Mouse (Mus musculus): ENCODE measurements around the gene Ift172. TPM values are rescaled to one million over a fixed set of nuclear protein-coding genes. Genes with fewer than 3 reads are reported as not detected.
"Not testable (repeated sequence)": the region's sequence is repeated elsewhere in the genome, so short reads cannot be mapped to it uniquely, and the experiment has no call there.

The Ift172 gene
- polyA plus RNA-seq, 3 experiments from 2014 or later: 3.3 to 4.4 (median 4.3) TPM

DNA sequence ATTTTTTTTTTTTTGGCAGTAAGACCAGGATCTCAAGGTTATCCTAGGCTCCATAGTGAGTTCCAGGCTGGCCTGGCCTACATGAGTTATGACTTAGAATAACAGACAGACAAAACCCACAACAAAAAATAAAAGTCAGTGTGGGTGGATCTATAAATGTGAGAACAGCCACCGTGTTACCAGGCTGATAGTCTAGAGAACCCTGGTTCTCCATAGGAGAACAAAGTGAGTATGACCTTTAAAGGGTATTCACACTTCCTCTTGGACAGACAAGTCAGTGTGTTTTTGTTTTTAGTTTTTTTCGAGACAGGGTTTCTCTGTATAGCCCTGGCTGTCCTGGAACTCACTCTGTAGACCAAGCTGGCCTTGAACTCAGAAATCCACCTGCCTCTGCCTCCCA is 34.9 kb downstream of the Ift172 start:
- peak; percentile 67 for ATAC-seq

DNA sequence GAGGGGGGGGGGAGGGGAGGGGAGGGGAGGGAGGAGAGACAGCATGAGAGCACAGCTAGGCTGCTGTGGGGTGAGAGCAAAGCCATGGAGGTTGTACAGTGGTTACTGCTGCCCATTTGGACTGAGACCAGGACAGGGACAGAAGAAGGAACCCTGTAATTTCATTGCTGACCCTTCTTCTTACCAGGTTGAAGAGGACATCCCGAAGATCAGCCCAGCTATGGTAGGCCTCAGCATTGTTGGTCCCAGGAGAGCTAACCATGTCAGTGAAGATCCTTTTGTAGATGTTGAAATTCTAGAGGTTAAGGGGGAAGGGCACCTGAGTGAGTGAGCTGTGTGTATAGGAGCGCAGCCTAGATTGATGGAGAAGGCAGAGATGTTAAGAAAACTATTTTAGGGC is 35.5 kb downstream of the Ift172 start:
- ATAC-seq: no peak

DNA sequence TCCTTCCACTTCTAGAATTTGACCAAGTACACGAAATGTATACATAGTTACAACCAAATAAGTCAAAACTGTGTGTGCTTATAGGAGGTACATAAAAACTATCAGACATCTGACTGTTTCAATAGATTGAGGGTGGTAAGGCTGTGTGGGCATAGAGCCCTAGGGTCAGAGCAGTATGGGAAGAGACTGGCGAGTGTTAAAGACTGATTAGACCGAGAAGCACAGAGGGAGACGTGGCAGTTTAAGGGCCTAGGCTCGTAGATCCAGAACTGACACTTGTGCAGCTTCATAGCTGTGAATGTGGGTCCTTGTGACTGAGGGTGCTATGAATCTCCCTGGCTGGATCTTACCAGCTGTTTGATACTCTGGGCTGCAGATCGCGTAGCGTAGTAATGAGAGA is 36.0 kb downstream of the Ift172 start:
- ATAC-seq: no peak

DNA sequence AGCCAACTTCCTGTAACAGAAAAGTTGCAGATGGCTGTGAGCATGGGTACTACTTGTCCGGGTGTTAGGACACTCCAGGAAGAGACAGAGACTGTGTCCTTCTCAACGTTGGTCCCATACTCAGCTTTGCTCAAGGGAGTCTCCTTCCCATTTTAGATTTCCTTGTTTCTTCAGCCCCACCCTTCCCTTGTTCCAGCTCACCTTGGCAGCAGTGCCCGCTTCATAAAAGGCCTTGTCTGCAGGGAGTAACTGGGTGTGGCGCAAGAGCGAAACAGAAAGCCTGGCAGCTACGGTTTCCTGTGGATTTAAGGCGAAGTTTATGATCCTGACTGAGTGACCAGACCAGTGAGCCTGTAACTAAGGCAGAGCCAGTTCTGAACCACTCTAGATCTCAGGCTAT is 36.5 kb downstream of the Ift172 start:
- ATAC-seq: no peak

DNA sequence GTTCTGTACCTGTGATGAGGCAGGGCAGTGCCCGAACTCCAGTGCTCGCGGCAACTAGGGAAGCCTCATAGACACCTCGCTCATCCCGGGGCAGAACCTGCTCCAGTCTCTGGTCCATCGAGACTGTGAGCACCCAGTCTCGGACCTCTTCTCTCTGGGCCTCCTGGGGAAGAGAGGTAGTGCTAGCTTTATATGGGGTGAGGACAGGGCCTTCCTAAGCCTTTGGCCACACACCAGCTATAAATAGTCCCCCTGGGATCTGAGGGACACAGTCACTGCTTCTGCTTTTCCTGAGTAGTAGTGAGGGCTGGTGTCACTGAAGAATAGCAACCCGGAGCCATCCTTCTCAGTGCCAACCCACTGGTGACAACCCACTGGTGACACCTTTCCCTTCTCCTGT is 37.1 kb downstream of the Ift172 start:
- ATAC-seq: no peak

DNA sequence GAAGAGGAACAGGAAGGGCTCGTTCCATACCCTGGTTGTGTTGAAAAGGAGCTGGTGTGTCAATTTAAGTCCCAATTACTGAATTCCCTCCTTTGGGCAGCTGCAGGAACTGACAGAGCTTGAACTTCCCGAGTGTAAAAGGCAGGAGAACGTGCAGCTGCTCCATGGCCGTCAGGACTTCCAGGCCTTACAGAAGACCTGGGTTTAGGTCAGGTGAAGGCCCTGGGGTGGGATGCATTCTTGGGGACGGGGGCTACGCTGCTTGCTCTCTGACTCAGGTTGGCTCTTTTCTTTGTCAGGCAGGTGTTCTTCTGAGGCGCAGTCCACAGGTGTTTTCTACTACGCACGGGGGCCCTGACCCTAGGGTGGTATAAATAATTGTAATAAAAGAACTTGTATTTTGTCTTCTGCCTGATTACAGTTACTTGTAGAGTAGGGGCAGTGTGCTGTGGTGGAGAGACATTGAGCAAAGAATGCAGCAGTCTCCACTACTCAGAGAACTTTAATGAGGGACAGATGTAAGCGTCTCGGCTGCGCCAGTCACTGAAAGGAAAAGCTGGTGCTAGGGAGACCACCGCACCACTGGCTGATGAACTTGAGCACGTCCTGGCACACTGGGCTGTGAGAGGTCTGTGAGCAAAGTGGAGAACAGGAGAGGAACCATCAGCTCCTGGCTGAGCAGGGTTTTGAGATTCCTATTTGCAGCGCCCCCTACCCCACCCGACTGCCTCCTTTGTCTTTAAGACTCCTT is 37.9 kb downstream of the Ift172 start:
- no peak for ATAC-seq

DNA sequence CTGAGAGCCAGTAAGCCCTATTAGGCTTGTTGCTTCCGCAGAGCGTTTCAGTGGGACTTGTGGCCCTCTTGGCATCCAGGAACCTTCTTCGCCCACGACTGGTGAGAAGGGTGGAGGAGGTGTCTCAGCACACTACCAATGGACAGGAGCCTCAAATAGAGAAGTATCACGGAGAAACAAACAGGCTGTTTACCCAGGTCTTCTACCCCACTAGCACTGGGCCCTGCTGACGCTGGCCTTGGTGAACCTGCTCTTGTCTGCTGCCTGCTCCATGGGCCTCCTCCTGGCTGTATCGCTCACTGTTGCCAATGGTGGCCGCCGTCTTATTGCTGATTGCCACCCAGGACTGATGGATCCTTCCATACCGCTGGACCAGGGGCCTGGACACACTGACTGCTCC is 38.8 kb downstream of the Ift172 start:
- no peak for ATAC-seq

DNA sequence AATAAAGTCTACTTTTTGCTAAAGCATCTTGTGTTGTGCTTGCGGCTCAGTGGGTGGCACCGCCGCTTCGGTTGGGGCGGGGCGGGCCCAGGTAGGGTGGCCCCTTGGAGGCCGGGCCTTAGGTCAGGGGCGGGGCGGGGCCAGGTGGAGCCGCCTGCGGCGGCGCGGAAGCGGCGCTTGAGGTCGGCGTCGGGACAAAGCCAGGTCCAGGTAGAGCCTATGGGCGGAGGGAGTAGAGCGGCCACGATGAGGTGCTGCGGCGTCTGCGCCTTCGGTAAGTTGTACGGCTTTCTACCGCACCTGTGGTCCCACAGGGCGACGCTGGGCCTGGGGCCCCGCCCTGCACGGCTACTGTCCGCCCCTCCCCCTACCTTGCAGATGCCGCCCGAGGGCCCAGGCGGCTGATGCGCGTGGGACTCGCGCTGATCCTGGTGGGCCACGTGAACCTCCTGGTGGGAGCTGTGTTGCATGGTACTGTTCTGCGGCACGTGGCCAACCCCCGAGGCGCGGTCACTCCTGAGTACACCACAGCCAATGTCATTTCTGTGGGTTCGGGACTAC is 39.3 kb downstream of the Ift172 start, which contains the start of gene Krtcap3:
Gene Krtcap3 (plus strand): TSS at position 151 of the 561 bp plus-strand sequence.
- ATAC-seq: peak; percentile 47

DNA sequence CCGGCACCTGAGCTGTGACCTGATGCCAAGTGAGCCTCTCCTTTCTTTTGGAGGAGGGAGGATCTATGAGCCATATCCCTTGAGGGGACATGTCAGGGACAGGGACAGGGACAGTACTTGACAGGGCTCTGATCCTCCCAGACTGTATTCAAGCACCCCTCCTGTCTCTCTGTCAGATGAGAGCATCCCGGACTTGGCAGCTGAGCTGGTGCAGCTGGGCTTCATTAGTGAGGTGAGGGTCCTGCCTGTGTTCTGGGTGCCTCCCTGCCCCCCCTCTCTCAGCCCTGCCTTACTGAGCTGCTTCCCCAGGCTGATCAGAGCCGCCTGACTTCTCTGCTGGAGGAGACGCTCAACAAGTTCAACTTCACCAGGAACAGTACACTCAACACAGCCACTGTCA is 40.2 kb downstream of the Ift172 start:
- ATAC-seq: no peak

DNA sequence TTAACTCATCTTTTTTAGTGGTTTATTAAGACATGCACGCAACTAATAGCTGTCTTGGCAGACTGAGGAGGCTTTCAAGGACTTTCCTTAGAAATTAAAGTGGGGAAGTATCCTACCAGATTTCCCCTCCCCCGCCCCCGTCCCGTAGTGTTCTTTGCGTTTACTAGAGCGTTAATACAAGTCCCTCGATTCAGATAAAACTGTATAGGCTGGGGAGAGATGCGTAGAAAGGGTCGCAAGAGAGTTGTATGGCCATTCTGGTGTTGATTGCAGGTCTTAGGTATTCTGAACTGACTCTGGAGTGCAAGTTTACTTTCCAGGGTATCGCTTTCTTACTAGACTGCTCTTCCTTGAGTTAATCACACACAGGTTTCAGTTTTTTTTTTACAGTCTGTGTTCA is 48.7 kb downstream of the Ift172 start:
- no peak for ATAC-seq

DNA sequence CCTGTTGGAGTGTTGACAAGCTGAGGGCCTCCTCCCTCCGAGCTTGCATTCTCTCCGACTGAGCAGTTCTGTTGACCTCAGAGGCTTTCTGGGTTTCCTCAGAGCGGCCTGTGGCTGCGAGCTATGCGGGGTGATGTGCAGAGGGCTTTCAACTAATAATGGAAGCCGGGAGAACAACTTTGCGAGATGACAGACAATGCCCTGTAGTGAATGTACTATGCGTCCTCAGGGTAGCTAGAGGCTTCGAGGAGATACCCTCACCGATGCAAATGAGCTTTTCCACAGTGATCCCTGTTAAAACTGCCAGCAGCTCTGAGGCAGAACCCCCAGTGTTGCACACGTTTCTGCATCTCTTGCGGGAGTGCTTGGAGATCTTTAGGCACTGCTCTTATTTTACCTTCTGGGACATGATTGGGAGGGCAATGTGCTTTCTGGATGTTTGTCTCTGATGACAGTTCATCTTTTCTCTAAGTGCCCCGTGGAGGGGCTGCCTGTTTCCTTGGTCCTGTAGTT is 49.3 kb downstream of the Ift172 start:
- peak; percentile 15 for ATAC-seq

DNA sequence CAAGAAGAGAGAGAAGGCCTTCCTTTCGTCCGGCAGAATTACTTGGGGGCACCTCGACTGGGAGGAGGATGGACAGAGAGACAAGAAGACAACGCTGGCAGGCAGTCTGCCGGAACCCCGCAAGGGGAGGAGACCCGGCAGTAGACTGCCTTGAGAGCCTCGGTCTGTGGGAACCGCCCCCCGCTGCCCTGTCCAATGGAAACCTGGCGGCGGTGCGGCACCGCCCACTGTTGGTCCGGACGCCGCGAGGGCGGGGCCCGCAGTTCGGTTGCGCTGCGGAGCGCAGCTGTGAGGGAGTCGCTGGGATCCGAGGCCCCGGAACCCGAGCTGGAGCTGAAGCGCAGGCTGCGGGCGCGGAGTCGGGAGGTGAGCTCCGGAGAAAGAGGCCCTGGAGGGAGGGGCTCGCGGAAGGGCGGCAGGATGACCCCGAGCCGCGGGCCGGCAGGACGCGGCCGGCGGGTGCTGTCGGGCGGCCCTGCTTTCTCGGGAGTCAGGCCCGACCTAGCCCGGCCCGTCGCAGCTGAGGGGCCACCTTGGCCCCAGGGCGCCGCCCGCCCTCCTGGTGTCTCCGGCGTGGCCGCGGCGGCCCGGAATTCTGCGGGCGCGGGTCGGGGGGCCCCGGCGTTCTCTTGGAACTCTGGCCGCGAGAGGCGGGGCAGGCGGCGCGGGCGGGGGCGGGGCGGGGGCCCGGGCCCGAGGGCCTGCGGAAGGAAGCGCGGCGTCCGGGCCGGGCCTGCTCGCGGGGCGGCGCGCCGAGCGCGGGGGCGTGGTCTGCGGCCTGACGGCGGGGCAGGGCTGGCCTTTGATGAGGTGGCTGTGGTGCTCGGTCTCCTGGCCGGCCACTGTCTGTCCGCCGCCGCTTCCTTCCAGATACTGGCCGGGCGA is 50.0 kb downstream of the Ift172 start, which contains the start of the genes Nrbp1 and Gm9970:
Gene Nrbp1 (plus strand): TSS at position 228 of the 885 bp plus-strand sequence.
Gene Gm9970 (minus strand): TSS at position 596 of the 885 bp plus-strand sequence.
- peak; percentile 98 for ATAC-seq

DNA sequence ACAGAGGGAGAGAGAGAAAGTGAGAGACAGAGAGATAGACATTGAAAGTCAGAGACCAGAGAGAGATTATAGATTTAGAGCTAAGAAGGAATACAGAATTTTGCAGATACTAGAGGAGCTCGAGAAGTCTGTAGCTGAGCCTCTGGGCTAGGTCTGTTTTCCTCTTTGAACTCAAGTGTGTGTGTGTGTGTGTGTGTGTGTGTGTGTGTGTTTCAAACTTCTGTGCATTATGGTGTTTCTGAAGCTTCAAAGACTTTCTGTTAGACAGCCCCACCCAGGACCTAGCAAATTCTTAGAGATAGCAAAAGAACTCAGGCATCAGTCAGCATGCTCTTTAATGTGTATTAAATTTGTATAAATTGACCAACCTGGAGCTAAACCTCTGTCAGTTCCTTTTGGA is 64.3 kb downstream of the Ift172 start:
- no peak for ATAC-seq

DNA sequence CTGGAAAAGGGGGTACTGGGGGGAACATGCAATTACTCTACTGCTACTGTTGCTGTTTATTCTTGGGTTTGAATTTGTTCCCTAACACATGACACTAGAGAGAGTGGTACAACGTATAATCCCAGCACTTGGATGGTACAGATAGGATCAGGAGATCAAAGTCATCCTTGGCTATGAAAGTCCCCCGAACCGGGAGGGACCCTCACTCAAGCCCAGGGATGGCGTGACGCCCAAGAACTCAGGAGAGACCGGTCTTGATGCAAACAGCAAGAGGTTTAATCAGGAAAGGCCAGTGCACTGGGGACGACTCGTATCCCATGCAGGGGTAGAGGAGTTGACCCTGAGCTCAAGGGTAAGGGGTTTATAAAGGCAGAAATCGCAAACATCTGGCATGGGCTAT is 68.2 kb downstream of the Ift172 start:
- no peak for ATAC-seq

DNA sequence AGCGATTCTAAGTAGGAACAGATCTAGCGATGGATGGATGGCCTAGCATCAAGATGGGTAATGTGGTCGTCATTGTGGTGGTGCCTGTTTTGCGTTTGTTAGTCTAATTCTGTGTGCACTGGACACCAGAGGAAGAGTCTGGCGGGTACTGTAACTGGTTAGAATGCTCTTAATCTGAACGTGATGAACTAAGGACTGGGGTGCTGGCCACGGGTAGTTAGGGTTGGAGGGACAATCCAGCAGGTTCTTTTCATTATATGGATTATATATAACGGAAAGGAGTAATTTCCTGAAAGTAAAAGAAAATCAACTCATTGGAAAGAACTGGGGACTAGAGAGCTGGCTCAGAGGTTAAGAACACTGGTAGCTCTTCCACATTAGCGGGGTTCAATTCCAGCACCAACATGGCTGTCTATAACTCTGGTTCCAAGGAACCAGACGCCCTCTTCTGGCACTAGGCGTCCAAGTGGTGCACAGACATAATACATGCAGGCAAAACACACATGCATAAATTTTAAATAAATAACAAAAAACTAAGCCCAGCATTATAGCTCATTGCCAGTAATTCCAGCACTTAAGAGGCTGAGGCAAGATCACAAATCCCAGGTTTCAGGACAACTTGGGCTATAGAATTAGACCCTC is 69.5 kb downstream of the Ift172 start:
- ATAC-seq: no peak

DNA sequence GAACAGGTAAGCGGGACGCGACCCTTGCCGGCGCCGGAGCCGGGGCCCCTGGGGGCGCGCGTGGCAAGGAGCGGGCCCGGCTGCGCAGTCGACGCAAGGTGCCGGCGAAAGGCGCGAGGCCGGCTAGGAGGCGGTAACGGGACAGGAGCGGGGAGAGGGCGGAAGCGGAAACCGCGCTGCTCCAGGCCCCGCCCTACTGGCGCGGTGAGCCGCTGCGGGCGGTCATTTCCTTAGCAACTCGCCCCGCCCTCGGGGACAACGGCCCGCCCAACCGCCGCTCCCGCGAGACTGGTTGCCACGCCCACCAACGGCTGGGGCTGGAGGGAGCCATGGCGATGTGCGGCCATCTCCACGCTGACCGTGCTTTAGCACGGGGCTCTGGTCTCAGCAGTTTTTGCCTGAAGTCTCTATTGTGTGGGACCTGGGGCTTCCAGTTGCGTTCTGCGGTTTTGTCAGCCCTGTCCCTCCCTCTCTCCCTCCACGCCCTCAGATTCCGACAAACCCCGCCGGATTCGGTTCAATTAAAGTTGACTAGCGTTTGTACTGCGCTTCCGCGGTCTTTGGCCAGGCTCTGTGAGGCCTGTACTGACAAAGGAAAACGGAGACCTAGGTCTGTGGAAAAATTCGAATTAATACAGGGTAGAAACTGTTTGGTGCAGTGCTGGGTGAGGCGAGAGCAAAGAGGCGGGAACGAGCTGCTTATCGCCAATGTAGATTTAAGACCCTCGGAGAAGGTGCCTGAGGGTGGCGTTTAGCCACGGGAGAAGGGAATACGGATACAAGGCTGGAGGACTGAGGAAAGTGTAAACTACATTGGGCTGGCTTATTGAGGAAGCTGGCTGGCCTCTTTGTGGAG is 70.2 kb downstream of the Ift172 start, which contains the start of gene Ppm1g:
Gene Ppm1g (minus strand): TSS at position 240 of the 856 bp plus-strand sequence.
- ATAC-seq: peak; percentile 92

DNA sequence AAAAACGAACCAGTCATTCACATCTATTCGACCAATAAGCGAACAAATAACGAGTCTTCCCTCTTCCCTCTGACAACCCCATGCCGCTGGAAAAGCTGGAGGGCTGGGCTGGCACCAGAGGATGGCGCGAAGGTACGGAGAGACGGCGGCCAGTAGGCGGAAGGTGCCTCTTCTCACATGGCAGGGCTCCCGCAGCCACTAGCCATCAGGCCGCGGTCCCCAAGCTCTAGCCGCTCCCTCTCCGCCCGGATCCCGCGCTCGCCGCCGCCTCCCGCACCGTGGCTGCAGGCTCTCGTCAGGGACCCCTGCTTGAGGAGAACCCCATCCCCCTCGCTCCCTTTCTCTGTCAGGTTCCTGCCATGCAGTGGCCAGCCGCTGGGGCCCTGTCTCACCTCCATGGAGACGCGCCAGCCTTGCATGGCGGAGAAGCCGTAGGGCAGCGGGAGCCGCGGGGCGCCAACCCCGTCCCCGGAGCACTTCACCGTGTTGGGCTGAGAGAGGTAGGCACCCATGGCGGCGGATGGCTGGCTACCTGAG is 70.9 kb downstream of the Ift172 start:
- peak; percentile 31 for ATAC-seq

DNA sequence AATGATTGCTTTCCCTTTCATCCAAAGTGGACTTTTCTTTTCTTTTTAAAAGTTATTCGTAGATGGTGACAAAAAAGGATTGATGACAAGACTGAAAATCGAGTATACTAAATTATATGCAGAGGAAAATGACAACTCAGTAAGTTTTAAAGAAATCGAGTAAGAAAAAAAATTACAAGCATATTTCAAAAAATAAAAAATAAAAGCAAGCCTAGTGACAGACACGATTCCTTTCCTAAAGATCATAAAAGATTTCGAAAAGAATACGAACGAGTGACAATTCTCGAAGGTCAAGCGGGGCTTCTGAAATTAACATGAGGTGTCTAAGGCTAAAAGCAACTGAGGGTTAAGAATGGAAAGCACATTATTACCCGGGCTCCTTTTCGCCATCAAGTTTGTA is 71.4 kb downstream of the Ift172 start:
- no peak for ATAC-seq

DNA sequence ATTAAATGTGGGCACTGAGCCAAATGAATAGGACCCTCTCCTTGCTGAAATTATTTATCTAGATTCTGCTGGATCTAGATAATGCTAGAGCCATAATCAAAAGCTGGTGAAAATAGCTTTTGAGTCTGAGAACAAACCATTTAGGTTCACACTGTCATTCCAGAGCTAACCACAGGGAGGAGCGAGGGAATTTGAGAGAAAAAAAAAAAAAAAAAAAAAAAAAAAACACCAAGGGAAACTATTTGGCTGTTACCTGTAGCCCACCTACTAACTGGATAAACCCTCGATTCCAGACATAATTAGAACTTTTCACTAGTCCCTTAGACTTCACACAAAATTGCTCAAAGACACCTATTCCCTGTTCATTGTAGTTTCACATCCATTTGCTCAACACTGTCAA is 71.8 kb downstream of the Ift172 start:
- no peak for ATAC-seq

DNA sequence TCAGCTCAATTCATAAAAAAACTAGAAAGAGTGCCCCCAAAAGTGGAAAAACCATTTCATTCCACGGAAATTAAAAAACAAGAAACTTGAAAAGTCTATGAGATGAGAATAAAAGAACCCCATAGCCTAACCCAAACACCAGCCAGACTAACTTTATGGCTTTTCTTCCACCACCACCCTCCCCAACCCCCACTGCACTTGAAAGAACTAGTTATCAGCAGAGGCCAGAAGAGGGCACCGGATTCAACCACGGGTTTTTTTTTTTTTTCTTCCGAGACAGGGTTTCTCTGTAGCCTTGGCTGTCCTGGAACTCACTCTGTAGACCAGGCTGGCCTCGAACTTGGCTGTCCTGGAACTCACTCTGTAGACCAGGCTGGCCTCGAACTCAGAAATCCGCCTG is 72.6 kb downstream of the Ift172 start:
- ATAC-seq: peak; percentile 24

DNA sequence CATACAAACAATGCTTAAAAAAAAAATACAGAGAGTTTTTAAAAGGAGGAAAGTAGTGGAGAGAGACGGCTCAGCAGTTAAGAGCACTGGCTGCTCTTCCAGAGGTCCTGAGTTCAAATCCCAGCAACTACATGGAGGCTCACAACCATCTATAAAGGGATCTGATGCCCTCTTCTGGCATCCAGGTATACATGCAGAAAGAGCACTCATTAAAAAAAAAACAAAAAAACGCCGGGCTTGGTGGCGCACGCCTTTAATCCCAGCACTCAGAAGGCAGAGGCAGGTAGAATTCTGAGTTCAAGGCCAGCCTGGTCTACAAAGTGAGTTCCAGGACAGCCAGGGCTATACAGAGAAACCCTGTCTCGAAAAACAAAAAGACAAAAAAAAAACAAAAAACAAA is 74.4 kb downstream of the Ift172 start:
- ATAC-seq: not testable (repeated sequence)
